Mouse (Mus musculus) ES-Bruce4 (cell line): ENCODE data around the gene Oas1f.

ENCODE experiments used
- CTCF ChIP-seq: IDR thresholded peaks from one replicate; pipeline ENCODE4 v1.8.1; 2011; ENCODE audit warnings: low read depth, low read length
- EP300 ChIP-seq: IDR thresholded peaks from 2 replicates; pipeline ENCODE4 v1.6.1; 2011; ENCODE audit warnings: low read depth, low read length; ENCODE audit not compliant: insufficient read depth
- POLR2A ChIP-seq: IDR thresholded peaks from one replicate; pipeline ENCODE4 v1.8.1; 2011; ENCODE audit warnings: low read length; ENCODE audit not compliant: insufficient read depth

DNA sequence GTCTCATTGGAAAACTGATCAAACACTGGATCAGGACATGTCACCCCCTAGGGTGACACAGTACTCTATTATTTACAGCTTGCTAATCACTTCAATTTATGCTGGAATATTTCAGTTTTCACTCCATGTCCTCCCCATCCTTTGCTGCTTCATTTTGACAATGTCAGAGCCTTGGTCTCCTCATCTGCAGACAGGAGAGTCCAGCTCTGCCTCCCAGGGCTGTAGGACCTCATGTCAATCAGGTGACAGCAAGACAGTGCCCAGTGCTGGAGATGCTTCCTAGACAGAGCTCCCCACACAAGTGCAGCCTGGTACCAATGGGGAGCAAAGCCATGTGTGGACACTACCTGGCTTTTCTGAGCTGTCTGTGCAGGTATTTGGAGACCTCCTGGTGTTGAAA is 51.6 kb downstream of the Oas1f start:
- TF ChIP-seq CTCF, result no peak
- TF ChIP-seq POLR2A, result no peak
- TF ChIP-seq EP300, result no peak
